Mouse (Mus musculus): ENCODE data around the gene Arhgap10.

- TF ChIP-seq POLR2A (IDR thresholded peaks at IDR 0.05; ENCODE audit: low read depth, low read length) (no peak), MAFK (IDR thresholded peaks at IDR 0.05; ENCODE audit: insufficient replicate concordance, low read length) (no peak)
Observed at GRCm38 (mm10) chr8:77501131-77501530, 16.6 kb downstream of the Arhgap10 start.

All from CH12.LX (cell line).